Mouse (Mus musculus) ES-Bruce4 (cell line): ENCODE results near the gene Hoxb2. TPM values are rescaled to one million over a fixed set of nuclear protein-coding genes. Genes with fewer than 3 reads are reported as not detected.

ENCODE experiments used
- H3K27ac ChIP-seq: 2 replicates; pipeline ENCODE4 v1.5.1; 2012; ENCODE audit warnings: low read length, inconsistent platforms; ENCODE audit not compliant: insufficient read depth
- H3K27me3 ChIP-seq: 2 replicates; pipeline ENCODE4 v1.6.1; 2012; ENCODE audit warnings: mild to moderate bottlenecking, low read length, inconsistent platforms; ENCODE audit not compliant: control insufficient read depth, poor library complexity, insufficient read depth, severe bottlenecking
- H3K36me3 ChIP-seq: 2 replicates; pipeline ENCODE4 v1.6.1; 2012; ENCODE audit warnings: inconsistent platforms, mild to moderate bottlenecking, low read length, moderate library complexity; ENCODE audit not compliant: control insufficient read depth, poor library complexity, insufficient read depth, severe bottlenecking
- H3K4me1 ChIP-seq: one replicate; pipeline ENCODE4 v1.8.1; 2011; ENCODE audit warnings: low read length; ENCODE audit not compliant: control insufficient read depth, insufficient read depth
- H3K4me3 ChIP-seq: 2 replicates; pipeline ENCODE4 v1.5.1; 2011; ENCODE audit warnings: low read depth, mild to moderate bottlenecking, low read length
- H3K9ac ChIP-seq: 2 replicates; pipeline ENCODE4 v1.6.1; 2012; ENCODE audit warnings: low read depth, mild to moderate bottlenecking, inconsistent platforms; ENCODE audit not compliant: poor library complexity, severe bottlenecking
- H3K9me3 ChIP-seq: replicated peaks from 2 replicates; pipeline ENCODE4 v1.6.1; 2012; ENCODE audit warnings: mild to moderate bottlenecking, low read length, inconsistent platforms; ENCODE audit not compliant: control insufficient read depth, poor library complexity, insufficient read depth, severe bottlenecking
- CTCF ChIP-seq: IDR thresholded peaks from one replicate; pipeline ENCODE4 v1.8.1; 2011; ENCODE audit warnings: low read depth, low read length
- EP300 ChIP-seq: IDR thresholded peaks from 2 replicates; pipeline ENCODE4 v1.6.1; 2011; ENCODE audit warnings: low read depth, low read length; ENCODE audit not compliant: insufficient read depth
- POLR2A ChIP-seq: IDR thresholded peaks from one replicate; pipeline ENCODE4 v1.8.1; 2011; ENCODE audit warnings: low read length; ENCODE audit not compliant: insufficient read depth
- polyA plus RNA-seq: library from polyadenylated mRNA; stranded (reverse); fragments of >200 nt; gene quantifications from 2 replicates; pipeline ENCODE4 v1.2.4, GENCODE M21; 2011; ENCODE audit warnings: low read depth; ENCODE audit not compliant: missing spikeins, insufficient read depth, insufficient read length

The Hoxb2 gene
- polyA plus RNA-seq, 1 experiment, result 0.70 TPM

DNA sequence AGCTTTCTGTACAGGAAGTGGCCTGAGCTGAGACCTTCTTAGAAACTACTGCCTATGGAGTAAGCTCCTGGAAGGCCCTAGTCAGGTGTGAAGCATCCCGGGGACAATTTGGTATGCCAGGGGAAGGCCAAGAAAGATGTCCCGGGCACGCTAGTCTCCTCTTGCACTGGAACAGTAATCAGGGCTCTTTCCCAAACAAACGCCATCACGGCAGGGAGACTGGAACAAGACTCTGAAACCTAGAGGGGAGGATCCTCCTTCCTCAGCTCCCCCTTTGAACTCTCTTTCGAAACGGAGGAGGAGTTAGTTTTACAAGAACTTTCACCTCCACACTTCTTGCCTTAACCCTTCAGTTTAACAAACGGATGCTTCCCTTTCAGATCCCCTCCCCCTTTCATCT, 18.2 kb upstream of the Hoxb2 start:
- TF ChIP-seq EP300 (no peak), CTCF (no peak), POLR2A (no peak)

DNA sequence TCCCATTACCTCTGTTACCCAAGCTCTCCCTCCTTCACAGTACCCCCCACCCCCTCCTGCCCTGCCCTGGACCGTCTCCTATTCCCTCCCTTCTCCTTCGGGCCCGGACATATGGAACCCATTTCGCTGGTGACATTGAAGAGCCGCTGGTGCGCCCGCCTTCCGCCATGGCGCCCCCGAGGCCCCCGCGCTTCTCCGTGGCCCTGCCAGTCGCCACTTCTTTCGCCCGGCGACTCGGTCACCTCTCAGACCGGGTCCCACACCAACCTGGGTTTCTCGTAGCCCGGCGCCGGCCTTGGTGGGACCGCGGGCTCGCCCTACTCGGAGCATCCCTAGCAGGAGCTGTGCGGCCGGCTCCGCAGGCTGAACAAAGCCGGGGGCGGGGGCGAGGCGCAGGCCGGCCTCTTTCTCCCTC, 17.7 kb upstream of the Hoxb2 start:
- peaks cover 61% of the 10 kb centered on the region for H3K27me3 ChIP-seq
- H3K4me1 ChIP-seq, result peaks cover 2% of the 10 kb centered on the region
- H3K4me3 ChIP-seq, result peak overlapping the region; percentile 24
- no peaks in the 10 kb centered on the region for H3K9me3 ChIP-seq
- no peaks in the 10 kb centered on the region for H3K36me3 ChIP-seq
- 0 out of 2 replicates have a peak overlapping the region, but pooled peaks have one; percentile 18 for H3K9ac ChIP-seq
- H3K27ac ChIP-seq, result no peak overlapping the region
- TF ChIP-seq EP300 (no peak), CTCF (no peak), POLR2A (no peak)

More for the DNA sequence above, 18.2 kb upstream of the Hoxb2 start:
- H3K27me3 ChIP-seq, result peaks cover 62% of the 10 kb centered on the region
- no peaks in the 10 kb centered on the region for H3K9me3 ChIP-seq
- H3K4me3 ChIP-seq, result no peak overlapping the region
- H3K36me3 ChIP-seq, result no peaks in the 10 kb centered on the region
- H3K9ac ChIP-seq, result no peak overlapping the region
- H3K4me1 ChIP-seq, result peaks cover 2% of the 10 kb centered on the region
- no peak overlapping the region for H3K27ac ChIP-seq

DNA sequence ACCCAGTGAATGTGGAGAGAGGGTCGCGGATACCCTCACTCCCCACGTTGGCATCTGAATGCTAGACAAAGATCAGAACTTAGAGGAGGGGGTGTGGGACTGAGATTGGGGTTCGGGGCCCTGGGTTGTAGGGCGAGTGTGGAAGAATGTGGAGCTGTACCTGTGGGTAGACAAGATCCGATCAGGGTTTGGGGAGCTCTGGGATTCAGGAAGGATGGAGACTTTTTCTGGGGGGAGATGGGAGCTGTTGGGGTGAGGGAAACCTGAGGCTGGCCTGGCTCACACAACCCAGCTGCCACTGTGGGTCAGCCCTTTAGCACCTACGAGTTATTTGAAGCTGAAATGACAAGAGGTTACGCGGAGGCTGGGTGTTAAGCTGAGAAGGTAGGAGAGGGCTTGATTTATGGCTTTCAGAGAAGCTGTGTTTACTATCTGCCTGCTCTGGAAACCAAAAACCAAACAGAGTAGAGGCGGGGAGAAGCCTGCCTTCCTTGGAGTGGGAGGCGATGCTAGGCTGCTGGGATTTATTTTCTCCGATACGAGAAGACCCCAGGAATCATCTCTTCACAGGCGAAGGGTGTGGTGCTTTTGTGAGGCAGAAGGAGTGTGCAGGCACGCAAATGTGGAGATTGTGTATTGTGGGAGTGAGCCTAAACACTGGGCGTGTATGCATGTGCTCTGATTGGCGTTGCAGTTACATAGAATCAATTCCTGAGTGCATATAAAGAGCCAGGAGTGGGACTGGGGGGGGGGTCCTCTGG, 16.9 kb upstream of the Hoxb2 start:
- H3K36me3 ChIP-seq, result no peaks in the 10 kb centered on the region
- peaks cover 2% of the 10 kb centered on the region for H3K4me1 ChIP-seq
- H3K9me3 ChIP-seq, result no peaks in the 10 kb centered on the region
- 0 out of 2 replicates have a peak overlapping the region, but pooled peaks have one; percentile 24 for H3K4me3 ChIP-seq
- H3K9ac ChIP-seq, result no peak overlapping the region
- no peak overlapping the region for H3K27ac ChIP-seq
- no peak for TF ChIP-seq CTCF
- no peak for TF ChIP-seq POLR2A
- no peak for TF ChIP-seq EP300
- H3K27me3 ChIP-seq, result peaks cover 61% of the 10 kb centered on the region

DNA sequence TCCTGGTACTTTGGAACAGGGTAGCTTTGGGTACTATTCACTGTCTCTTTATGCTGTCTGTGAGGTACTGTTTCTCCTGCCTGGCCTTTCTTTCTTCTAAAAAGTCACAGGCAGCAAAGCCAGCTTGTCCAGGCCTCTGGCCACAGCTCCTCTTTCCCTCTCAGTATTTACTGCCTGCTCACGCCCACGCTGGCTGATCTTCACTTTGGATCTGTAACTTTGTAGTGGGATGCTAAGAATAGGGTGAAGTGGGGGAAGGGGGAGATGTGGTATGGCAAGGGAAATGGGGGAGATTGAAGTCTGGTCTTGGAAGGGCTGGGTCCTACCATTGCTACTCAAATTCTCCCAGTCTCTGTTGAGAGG, 16.3 kb upstream of the Hoxb2 start:
- no peaks in the 10 kb centered on the region for H3K9me3 ChIP-seq
- no peak overlapping the region for H3K9ac ChIP-seq
- H3K4me3 ChIP-seq, result no peak overlapping the region
- peaks cover 2% of the 10 kb centered on the region for H3K4me1 ChIP-seq
- no peaks in the 10 kb centered on the region for H3K36me3 ChIP-seq
- H3K27me3 ChIP-seq, result peaks cover 62% of the 10 kb centered on the region
- no peak overlapping the region for H3K27ac ChIP-seq
- no peak for TF ChIP-seq EP300
- no peak for TF ChIP-seq CTCF
- no peak for TF ChIP-seq POLR2A

DNA sequence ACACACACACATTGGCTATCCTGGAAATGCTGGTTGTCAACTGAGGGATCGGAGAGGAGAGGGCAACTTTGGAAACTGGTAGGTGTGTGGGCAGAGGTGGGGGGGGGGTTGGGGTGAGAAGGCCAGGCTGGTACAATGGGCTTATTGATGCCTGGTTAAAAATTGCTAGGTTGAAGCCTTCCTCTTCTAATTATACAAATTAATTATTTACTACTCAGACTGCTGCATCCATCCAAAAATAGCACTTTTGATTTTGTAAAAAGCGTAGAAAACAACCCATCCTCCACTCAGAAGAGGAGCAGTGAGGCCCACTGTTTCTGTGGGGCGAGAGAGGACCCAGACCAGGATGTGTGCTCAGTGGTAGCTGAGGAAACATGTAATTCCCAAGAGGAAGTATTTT, 15.3 kb upstream of the Hoxb2 start:
- Histone ChIP-seq H3K9ac (no peak overlapping the region), H3K9me3 (no peaks in the 10 kb centered on the region), H3K4me3 (no peak overlapping the region), H3K27ac (no peak overlapping the region), H3K36me3 (no peaks in the 10 kb centered on the region), H3K27me3 (peaks cover 67% of the 10 kb centered on the region), H3K4me1 (peaks cover 2% of the 10 kb centered on the region)
- TF ChIP-seq CTCF (no peak), EP300 (no peak), POLR2A (no peak)

DNA sequence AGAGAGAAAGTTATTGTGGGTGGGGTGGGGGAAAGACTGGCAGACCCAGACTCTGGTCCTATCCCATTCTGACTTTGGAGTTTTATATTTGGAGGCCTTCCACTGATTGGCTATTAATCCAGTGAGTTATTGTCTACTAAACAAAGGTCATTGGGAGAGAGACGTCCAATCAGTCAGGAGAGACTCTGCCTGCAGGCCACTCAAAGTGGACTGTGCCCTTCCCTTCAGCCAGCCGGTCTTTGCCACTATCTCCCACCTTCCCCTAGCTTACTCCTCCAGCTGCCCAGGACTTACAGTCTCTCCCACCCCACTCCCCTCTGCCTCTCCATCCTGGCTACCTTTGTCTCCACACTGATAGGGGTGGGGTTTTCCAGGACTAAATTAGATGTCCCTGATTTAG, 13.7 kb upstream of the Hoxb2 start:
- no peak overlapping the region for H3K4me3 ChIP-seq
- H3K4me1 ChIP-seq, result peaks cover 2% of the 10 kb centered on the region

More for the DNA sequence above, 13.7 kb upstream of the Hoxb2 start:
- Histone ChIP-seq H3K9ac (no peak overlapping the region), H3K36me3 (no peaks in the 10 kb centered on the region), H3K9me3 (no peaks in the 10 kb centered on the region), H3K27ac (no peak overlapping the region), H3K27me3 (peaks cover 72% of the 10 kb centered on the region)
- TF ChIP-seq EP300 (no peak), POLR2A (no peak), CTCF (no peak)
